Mouse (Mus musculus): Measurements from ENCODE around the gene Rpl9-ps1. TPM values are rescaled to one million over a fixed set of nuclear protein-coding genes. Genes with fewer than 3 reads are reported as not detected.

Gene Rpl9-ps1
- polyA plus RNA-seq, 1 experiment from 2014 or later, result not detected

GRCm38 (mm10) chr11:83623586-83623985 lies 21.8 kb downstream of the Rpl9-ps1 start:
- DNase-seq (ENCODE audit: low spot score), result no peak

- no peak for DNase-seq (ENCODE audit: low spot score)
Measured at GRCm38 (mm10) chr11:83619037-83619436, 26.4 kb downstream of the Rpl9-ps1 start.

GRCm38 (mm10) chr11:83618238-83618637 lies 27.2 kb downstream of the Rpl9-ps1 start:
- no peak for DNase-seq (ENCODE audit: low spot score)

- no peak for DNase-seq (ENCODE audit: low spot score)
Measured at GRCm38 (mm10) chr11:83616586-83616985, 28.8 kb downstream of the Rpl9-ps1 start.

- no peak for DNase-seq (ENCODE audit: low spot score)
Measured at GRCm38 (mm10) chr11:83610900-83611299, 34.5 kb downstream of the Rpl9-ps1 start.

GRCm38 (mm10) chr11:83606396-83606795 lies 39.0 kb downstream of the Rpl9-ps1 start:
- DNase-seq (ENCODE audit: low spot score), result no peak

- no peak for DNase-seq (ENCODE audit: low spot score)
Measured at GRCm38 (mm10) chr11:83605535-83605934, 39.9 kb downstream of the Rpl9-ps1 start.

- no peak for DNase-seq (ENCODE audit: low spot score)
Measured at GRCm38 (mm10) chr11:83604698-83605097, 40.7 kb downstream of the Rpl9-ps1 start.

- DNase-seq (ENCODE audit: low spot score), result no peak
Measured at GRCm38 (mm10) chr11:83603399-83603798, 42.0 kb downstream of the Rpl9-ps1 start.

GRCm38 (mm10) chr11:83600576-83600975 lies 44.8 kb downstream of the Rpl9-ps1 start:
- DNase-seq (ENCODE audit: low spot score), result no peak

- no peak for DNase-seq (ENCODE audit: low spot score)
Measured at GRCm38 (mm10) chr11:83598991-83599390, 46.4 kb downstream of the Rpl9-ps1 start.

GRCm38 (mm10) chr11:83598207-83598837 lies 47.1 kb downstream of the Rpl9-ps1 start:
- no peak for DNase-seq (ENCODE audit: low spot score)

GRCm38 (mm10) chr11:83597796-83598195 lies 47.6 kb downstream of the Rpl9-ps1 start:
- DNase-seq (ENCODE audit: low spot score), result no peak

- no peak for DNase-seq (ENCODE audit: low spot score)
Measured at GRCm38 (mm10) chr11:83595669-83596455, 49.6 kb downstream of the Rpl9-ps1 start.

Other genes with a start within 250 kb of the Rpl9-ps1 start
- gene Rasl10b, start 236.5 kb downstream of the Rpl9-ps1 start, polyA plus RNA-seq (2015; fragmentation: Nextera tagmentation; extraction: Ambion mirVana), result 0.24 and 0.26 TPM in 2 replicates
- gene Gas2l2, start 216.2 kb downstream of the Rpl9-ps1 start, polyA plus RNA-seq (2015; fragmentation: Nextera tagmentation; extraction: Ambion mirVana), result 0.12 and 0.21 TPM in 2 replicates
- gene 1700020L24Rik, start 207.9 kb downstream of the Rpl9-ps1 start, polyA plus RNA-seq (2015; fragmentation: Nextera tagmentation; extraction: Ambion mirVana), result 2.2 and 2.7 TPM in 2 replicates
- gene Mmp28, start 182.6 kb downstream of the Rpl9-ps1 start, polyA plus RNA-seq (2015; fragmentation: Nextera tagmentation; extraction: Ambion mirVana), result 1.4 and 2.3 TPM in 2 replicates
- gene Taf15, start 172.5 kb downstream of the Rpl9-ps1 start, polyA plus RNA-seq (2015; fragmentation: Nextera tagmentation; extraction: Ambion mirVana), result 6.9 and 10.2 TPM in 2 replicates
- not detected in 2 replicates for gene Heatr9, start 123.4 kb downstream of the Rpl9-ps1 start, polyA plus RNA-seq (2015; fragmentation: Nextera tagmentation; extraction: Ambion mirVana)
- gene Ccl5, start 115.1 kb downstream of the Rpl9-ps1 start, polyA plus RNA-seq (2015; fragmentation: Nextera tagmentation; extraction: Ambion mirVana), result 44.9 and 47.3 TPM in 2 replicates
- 7.5 and 8.4 TPM in 2 replicates for gene Ccl9, start 67.0 kb downstream of the Rpl9-ps1 start, polyA plus RNA-seq (2015; fragmentation: Nextera tagmentation; extraction: Ambion mirVana)
- 12.1 and 13.7 TPM in 2 replicates for gene Ccl6, start 52.5 kb downstream of the Rpl9-ps1 start, polyA plus RNA-seq (2015; fragmentation: Nextera tagmentation; extraction: Ambion mirVana)
- 0.68 and 1.5 TPM in 2 replicates for gene Ccl3, start 3.7 kb upstream of the Rpl9-ps1 start, polyA plus RNA-seq (2015; fragmentation: Nextera tagmentation; extraction: Ambion mirVana)
- gene Ccl4, start 17.0 kb upstream of the Rpl9-ps1 start, polyA plus RNA-seq (2015; fragmentation: Nextera tagmentation; extraction: Ambion mirVana), result 3.0 and 3.2 TPM in 2 replicates
- gene Wfdc17, start 58.4 kb upstream of the Rpl9-ps1 start, polyA plus RNA-seq (2015; fragmentation: Nextera tagmentation; extraction: Ambion mirVana), result 17.2 and 17.8 TPM in 2 replicates
- 48.5 and 54.9 TPM in 2 replicates for gene Wfdc18, start 63.4 kb upstream of the Rpl9-ps1 start, polyA plus RNA-seq (2015; fragmentation: Nextera tagmentation; extraction: Ambion mirVana)
- gene Wfdc21, start 101.3 kb upstream of the Rpl9-ps1 start, polyA plus RNA-seq (2015; fragmentation: Nextera tagmentation; extraction: Ambion mirVana), result 13.4 and 15.6 TPM in 2 replicates
- gene Heatr6, start 108.1 kb upstream of the Rpl9-ps1 start, polyA plus RNA-seq (2015; fragmentation: Nextera tagmentation; extraction: Ambion mirVana), result 19.4 and 23.5 TPM in 2 replicates
- not detected in 2 replicates for gene Hnf1b, start 204.4 kb upstream of the Rpl9-ps1 start, polyA plus RNA-seq (2015; fragmentation: Nextera tagmentation; extraction: Ambion mirVana)

Measured in thymus, postnatal 0 days (tissue).